Mouse (Mus musculus) testis, adult 2 months (tissue): ENCODE results near the gene Mlip. TPM values are rescaled to one million over a fixed set of nuclear protein-coding genes. Genes with fewer than 3 reads are reported as not detected.

Experiments
- H3K27ac ChIP-seq: fragments of 200-500 bp; 2 replicates; pipeline ENCODE4 v1.5.1; 2012; ENCODE audit warnings: low read depth, low read length; ENCODE audit not compliant: control insufficient read depth, insufficient read depth
- H3K27me3 ChIP-seq: fragments of 200-500 bp; 2 replicates; pipeline ENCODE4 v1.6.1; 2012; ENCODE audit warnings: mild to moderate bottlenecking, low read length, moderate library complexity; ENCODE audit not compliant: control insufficient read depth, insufficient read depth
- H3K36me3 ChIP-seq: fragments of 200-500 bp; 2 replicates; pipeline ENCODE4 v1.6.1; 2012; ENCODE audit warnings: mild to moderate bottlenecking, low read length; ENCODE audit not compliant: control insufficient read depth, insufficient read depth
- H3K4me1 ChIP-seq: fragments of 200-500 bp; 2 replicates; pipeline ENCODE4 v1.6.1; 2012; ENCODE audit warnings: low read length; ENCODE audit not compliant: control insufficient read depth, insufficient read depth
- H3K4me3 ChIP-seq: fragments of 200-500 bp; 2 replicates; pipeline ENCODE4 v1.5.1; 2012; ENCODE audit warnings: low read depth, mild to moderate bottlenecking, low read length, moderate library complexity, mixed read lengths; ENCODE audit not compliant: control insufficient read depth
- CTCF ChIP-seq: fragments of 200-500 bp; IDR thresholded peaks from 2 replicates; pipeline ENCODE4 v1.5.1; 2012; ENCODE audit warnings: low read depth, mild to moderate bottlenecking, inconsistent platforms, low read length, moderate library complexity; ENCODE audit not compliant: control insufficient read depth, insufficient read depth, insufficient replicate concordance
- POLR2A ChIP-seq: fragments of 200-500 bp; IDR thresholded peaks from 2 replicates; pipeline ENCODE4 v1.6.1; 2012; ENCODE audit warnings: low read depth, mild to moderate bottlenecking, inconsistent platforms, low read length, moderate library complexity; ENCODE audit not compliant: control insufficient read depth
- polyA plus RNA-seq: library from polyadenylated mRNA; depleted of rRNA; stranded (reverse); fragments of >200 nt; gene quantifications from 2 replicates; pipeline ENCODE4 v1.2.3, GENCODE M21; 2012

The Mlip gene
- polyA plus RNA-seq, 1 experiment: 2.4 TPM

DNA sequence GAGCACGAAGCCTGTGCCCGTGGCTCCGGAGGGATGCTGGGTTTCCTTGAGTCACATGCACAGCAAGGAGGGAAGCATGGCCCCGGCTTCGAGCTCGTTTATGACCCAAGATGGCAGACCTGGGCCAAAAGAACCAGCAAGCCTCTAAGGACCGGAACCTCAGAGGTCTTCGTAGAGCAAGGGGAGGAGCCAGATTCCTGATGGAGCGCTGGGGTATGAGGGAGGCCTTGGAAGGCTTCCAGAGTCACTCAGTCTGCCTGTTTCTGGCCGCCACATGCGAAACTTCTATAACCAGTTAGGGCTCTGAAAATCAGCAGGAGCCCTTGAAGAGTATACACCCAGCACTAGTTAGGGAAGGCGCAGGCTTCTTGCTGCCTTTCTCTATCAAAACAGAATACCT is 32.8 kb upstream of the Mlip start:
- TF ChIP-seq POLR2A: no peak
- Histone ChIP-seq H3K4me3 (peak overlapping the region; percentile 32), H3K27ac (no peak overlapping the region), H3K4me1 (no peaks in the 10 kb centered on the region), H3K27me3 (no peaks in the 10 kb centered on the region), H3K36me3 (no peaks in the 10 kb centered on the region)

- Histone ChIP-seq H3K27ac (no peak overlapping the region), H3K36me3 (no peaks in the 10 kb centered on the region), H3K27me3 (no peaks in the 10 kb centered on the region), H3K4me1 (no peaks in the 10 kb centered on the region; the same call in 1 of the 2 replicates), H3K4me3 (no peak overlapping the region)
- no peak for TF ChIP-seq CTCF
- no peak for TF ChIP-seq POLR2A
Observed at GRCm38 (mm10) chr9:77384651-77385050, 31.9 kb upstream of the Mlip start.

DNA sequence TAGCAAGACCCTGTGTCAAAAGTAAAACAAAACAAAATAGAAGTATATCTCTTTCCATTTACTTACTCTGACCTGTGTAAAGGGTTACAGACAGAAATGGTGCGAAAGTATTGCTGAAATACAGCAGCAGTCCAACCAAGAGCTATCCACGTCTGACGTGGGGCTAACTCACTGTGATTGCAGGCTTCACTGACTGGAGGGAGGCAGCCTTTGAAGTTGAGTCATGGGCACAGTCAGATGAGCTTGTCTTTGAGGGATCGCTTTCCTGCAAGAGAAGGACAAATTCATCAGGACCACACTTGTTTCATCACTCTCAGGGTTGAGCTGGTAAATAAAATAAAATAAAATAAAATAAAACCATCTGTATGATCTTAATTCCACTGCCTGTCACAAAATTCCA is 31.2 kb upstream of the Mlip start:
- Histone ChIP-seq H3K27ac (no peak overlapping the region), H3K36me3 (no peaks in the 10 kb centered on the region), H3K27me3 (no peaks in the 10 kb centered on the region), H3K4me1 (no peaks in the 10 kb centered on the region; the same call in 1 of the 2 replicates), H3K4me3 (no peak overlapping the region)
- TF ChIP-seq POLR2A: no peak
- no peak for TF ChIP-seq CTCF

GRCm38 (mm10) chr9:77382514-77382913 is 29.7 kb upstream of the Mlip start:
- no peak for TF ChIP-seq POLR2A
- no peak for TF ChIP-seq CTCF
- H3K27me3 ChIP-seq: no peaks in the 10 kb centered on the region
- no peak overlapping the region for H3K4me3 ChIP-seq
- H3K36me3 ChIP-seq: no peaks in the 10 kb centered on the region
- no peak overlapping the region for H3K27ac ChIP-seq
- H3K4me1 ChIP-seq: no peaks in the 10 kb centered on the region; the same call in 1 of the 2 replicates

DNA sequence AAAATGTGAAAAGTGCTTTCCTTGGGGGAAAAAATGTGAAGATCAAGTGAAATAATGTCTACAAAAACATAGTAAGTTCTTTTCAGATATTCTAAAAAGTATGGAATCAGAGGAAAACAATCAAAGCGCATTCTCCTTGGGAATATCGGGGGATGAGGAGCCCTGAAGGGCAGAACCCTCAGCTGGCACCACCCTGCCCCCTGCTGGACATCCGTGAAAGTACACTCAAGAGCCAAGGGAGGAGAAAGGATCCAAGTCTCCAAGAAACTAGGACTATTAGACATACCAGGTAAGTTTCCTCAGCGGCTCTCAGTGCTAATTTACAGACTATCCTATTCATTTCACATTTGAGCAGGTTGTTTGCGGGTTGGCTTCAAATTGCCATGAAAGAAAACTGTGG is 28.8 kb upstream of the Mlip start:
- Histone ChIP-seq H3K27me3 (no peaks in the 10 kb centered on the region), H3K27ac (no peak overlapping the region), H3K36me3 (no peaks in the 10 kb centered on the region), H3K4me3 (no peak overlapping the region), H3K4me1 (peaks cover 3% of the 10 kb centered on the region; the same call in 1 of the 2 replicates)
- no peak for TF ChIP-seq POLR2A
- peak; percentile 91 for TF ChIP-seq CTCF

DNA sequence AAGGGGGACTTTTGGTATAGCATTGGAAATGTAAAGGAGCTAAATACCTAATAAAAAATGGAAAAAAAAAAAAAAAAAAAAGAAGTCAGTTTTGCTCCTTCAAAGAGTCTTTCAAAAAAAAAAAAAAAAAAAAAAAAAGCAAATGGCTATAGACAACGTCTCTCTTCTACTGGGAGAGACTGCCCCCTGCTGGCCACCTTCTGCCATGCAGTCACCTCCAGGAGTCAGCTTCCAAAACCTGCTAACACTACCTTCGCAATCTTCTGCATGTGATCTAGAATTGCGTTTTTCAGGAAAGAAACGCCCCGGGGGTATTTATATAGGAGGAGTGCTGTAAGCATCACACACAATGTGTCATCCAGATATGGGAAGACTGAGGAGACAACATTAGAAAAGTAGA is 26.9 kb upstream of the Mlip start:
- Histone ChIP-seq H3K27ac (no peak overlapping the region), H3K36me3 (no peaks in the 10 kb centered on the region), H3K4me3 (no peak overlapping the region), H3K4me1 (peaks cover 3% of the 10 kb centered on the region; the same call in 1 of the 2 replicates), H3K27me3 (no peaks in the 10 kb centered on the region)
- peak; percentile 70; the same call in 1 of the 2 replicates for TF ChIP-seq CTCF
- TF ChIP-seq POLR2A: no peak

DNA sequence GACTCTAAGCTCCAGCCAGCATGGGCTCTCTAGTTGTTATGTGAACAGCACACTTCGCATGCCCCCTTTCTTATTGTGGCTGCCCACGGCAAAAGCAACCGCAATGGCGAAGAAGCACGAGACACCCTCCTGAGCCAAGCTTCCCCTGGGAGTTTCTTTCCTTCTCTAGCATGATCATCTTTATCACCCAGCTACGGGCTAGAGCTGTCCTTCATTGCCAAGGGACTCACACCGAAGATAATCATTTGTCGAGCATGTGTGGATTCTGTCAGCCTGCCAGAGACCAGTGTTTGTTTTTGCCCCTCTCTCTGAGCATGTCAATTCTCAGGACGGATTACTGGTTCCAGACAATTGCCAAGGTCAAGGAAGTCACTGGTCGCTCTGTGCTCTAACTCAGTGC is 24.9 kb upstream of the Mlip start:
- H3K27me3 ChIP-seq: no peaks in the 10 kb centered on the region
- peaks cover 3% of the 10 kb centered on the region; the same call in 1 of the 2 replicates for H3K4me1 ChIP-seq
- H3K4me3 ChIP-seq: no peak overlapping the region
- no peak overlapping the region for H3K27ac ChIP-seq
- TF ChIP-seq CTCF (no peak), POLR2A (no peak)
- H3K36me3 ChIP-seq: no peaks in the 10 kb centered on the region

DNA sequence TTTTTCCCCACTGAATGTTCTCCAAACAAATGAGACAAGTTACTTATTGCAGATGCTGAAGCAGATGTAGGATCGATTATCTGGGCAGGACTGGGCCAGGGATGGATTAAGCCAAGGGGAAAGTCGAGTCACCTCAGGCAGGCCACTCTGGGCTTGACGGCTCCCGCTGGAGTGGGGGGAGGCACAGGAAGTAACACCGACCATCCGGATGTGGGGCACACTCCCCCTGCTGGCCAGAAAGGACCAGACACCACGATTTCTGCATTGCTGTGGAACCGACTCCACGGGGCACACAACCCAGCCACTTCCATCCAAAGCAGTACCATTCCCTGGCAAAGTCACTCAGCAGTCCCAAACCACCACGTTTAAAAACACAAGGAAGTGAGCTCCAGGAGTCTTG is 24.3 kb upstream of the Mlip start:
- H3K27ac ChIP-seq: no peak overlapping the region
- H3K4me1 ChIP-seq: peaks cover 3% of the 10 kb centered on the region; the same call in 1 of the 2 replicates
- H3K27me3 ChIP-seq: no peaks in the 10 kb centered on the region
- H3K36me3 ChIP-seq: no peaks in the 10 kb centered on the region
- H3K4me3 ChIP-seq: peak overlapping the region; percentile 57
- TF ChIP-seq POLR2A (peak; percentile 12; the same call in 1 of the 2 replicates), CTCF (peak; percentile 80; the same call in 1 of the 2 replicates)
